Mouse (Mus musculus) embryo, embryonic 9.5 days (tissue): ENCODE results near the gene Lmbr1.

Experiments used
- DNase-seq: peaks from one replicate; pipeline ENCODE4 v3.0.0-alpha.2; 2017; ENCODE audit errors: extremely low spot score

Lmbr1 gene

GRCm38 (mm10) chr5:29253876-29254275, 124.3 kb downstream of the Lmbr1 start:
- no peak for DNase-seq

DNA sequence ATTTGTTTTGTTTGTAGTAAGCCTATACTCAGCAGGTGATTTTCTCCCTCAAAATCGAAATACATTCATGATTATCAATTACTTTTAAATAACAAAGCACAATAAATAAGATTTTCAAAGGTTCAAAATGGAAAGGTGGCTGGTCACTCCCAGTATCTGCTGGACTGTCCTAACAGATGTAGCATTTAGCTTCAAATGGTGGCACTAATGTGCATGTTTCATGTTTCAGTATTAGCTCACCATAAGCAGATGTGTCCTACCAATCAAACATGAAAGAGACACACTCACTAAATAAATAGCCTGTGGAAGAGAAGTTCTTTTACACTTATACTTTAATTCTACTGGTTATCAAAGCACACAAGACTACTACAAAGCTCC, 126.7 kb downstream of the Lmbr1 start:
- DNase-seq: no peak

DNA sequence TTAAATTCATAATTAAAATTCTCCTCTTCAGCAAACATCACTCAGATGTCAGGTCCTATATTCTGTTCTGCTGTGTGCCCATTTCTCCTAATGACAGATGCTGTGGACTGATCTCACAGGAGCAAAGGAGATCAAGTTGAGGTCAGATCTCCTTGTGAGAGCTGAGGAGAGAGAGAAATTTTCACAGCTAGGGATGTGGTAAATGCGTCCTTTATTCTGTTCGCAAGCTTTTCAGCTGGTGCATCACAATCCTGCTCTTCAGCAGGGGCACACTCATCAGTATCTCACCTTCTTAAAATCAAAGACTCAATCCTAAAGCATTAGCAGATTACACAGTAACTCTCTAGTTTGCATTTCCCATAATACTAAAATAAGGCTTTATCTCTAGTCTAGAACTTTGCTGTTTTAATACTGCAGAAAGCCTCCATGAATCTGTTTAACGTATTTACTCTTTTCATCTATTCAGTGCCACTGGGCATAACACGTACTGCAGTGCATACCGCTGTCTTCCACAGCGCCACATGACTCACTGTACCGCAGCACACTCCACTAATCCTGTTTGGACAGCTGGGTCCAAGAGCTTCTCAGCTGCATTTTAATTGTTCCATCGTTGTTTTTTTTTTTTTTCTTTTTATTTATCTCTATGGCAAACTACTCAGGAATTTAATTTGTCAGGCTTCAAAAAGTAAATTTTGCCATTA, 127.2 kb downstream of the Lmbr1 start:
- no peak for DNase-seq

DNA sequence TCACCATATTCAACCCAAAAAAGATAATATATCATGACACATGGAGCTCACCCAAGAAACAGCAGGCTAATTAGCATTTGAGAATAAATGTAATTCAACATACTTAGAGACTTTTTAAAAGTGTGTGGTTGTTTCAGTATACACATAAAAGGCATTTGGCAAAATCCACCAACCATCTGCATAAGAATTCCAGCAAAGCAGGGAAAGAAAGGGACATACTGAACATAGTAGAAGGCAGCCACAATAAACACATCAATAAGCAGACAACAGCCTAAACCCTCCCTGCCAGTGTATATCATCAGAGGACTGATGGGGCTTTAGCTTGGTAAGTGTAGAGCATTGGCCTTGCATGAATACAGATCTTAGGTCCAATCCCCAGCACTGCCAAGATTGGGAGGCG, 133.4 kb downstream of the Lmbr1 start:
- DNase-seq: no peak

DNA sequence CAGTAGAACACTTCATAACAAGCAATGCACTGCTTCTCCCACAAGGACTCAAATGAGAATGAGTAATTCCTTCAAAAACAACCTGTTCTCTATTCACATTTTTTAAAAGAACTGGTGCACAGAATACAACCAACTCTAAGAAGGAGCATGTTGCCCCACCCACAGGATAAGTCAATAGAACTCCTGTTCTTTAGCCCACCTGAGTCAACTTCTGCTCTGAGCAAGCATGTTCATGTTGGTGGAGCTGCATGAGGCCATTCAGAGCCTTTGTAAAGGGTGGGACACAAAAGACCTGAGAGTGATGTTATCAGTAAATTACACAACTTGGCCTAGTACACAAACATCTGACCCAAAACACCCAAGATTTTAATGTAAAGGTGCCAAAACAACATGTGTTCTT, 139.8 kb downstream of the Lmbr1 start:
- DNase-seq: no peak

GRCm38 (mm10) chr5:29230481-29230880, 147.7 kb downstream of the Lmbr1 start:
- DNase-seq: no peak

GRCm38 (mm10) chr5:29224089-29224488, 154.1 kb downstream of the Lmbr1 start:
- no peak for DNase-seq

- DNase-seq: no peak
These were observed 160.2 kb downstream of the Lmbr1 start for GRCm38 (mm10) chr5:29217997-29218396.

GRCm38 (mm10) chr5:29211980-29212555, 166.1 kb downstream of the Lmbr1 start:
- DNase-seq: no peak

DNA sequence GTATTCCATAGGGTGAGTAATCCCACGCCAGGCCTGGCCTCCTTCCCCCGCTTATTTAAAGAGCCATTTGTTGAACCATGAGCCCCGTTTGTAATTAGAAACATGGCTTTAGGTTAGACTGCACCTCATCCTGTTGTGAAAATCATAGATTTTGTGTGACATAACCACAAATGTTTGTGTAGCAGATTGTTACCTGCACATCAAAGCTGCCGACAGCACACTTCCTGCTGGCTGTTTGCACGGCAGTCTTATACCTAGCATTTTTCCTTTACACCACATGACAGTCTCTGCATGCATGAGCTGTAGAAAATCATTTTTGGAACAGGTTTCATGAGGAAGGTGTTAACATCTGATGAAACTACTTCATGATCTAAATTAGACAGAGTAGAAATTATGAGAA, 172.5 kb downstream of the Lmbr1 start:
- DNase-seq: no peak

DNA sequence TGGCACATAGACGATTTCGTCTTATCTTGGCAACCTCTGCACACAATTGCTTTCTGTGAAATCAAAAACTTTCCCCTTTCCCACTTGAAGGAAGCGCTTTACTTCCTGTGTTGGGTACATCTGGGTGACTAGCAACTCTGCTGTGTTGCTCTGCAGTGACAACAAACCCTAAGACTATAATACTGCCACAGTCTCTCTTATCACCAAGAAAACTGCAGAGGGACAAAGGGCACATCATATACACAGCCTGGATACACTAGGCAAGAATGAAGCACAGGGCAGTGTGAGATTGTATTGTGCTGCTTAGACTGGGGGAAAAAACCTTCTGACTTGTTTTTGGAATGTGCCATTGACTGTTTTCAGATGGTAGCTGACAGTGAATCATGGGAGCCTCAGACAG, 178.3 kb downstream of the Lmbr1 start:
- no peak for DNase-seq

- DNase-seq: no peak
These were observed 179.2 kb downstream of the Lmbr1 start for GRCm38 (mm10) chr5:29198960-29199488.

DNA sequence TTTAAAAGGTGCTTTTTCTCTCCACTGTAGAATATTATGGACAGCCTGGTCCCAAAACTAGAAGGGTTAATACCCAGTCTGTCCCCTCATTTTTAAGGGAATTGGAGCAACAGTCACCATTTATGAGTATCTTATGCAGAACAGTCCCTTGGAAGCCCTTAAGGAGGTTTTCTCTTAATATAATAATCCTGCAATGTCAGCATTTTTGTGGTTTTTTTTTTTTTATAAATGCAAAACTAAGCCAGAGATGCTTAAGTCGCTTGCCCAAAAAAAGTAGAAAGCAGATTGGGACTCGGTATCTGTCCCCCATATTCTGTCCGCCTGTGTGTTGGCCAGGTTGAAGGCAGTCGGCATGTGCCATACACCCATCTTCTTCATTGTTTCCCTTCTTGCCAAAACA, 181.0 kb downstream of the Lmbr1 start:
- no peak for DNase-seq

DNA sequence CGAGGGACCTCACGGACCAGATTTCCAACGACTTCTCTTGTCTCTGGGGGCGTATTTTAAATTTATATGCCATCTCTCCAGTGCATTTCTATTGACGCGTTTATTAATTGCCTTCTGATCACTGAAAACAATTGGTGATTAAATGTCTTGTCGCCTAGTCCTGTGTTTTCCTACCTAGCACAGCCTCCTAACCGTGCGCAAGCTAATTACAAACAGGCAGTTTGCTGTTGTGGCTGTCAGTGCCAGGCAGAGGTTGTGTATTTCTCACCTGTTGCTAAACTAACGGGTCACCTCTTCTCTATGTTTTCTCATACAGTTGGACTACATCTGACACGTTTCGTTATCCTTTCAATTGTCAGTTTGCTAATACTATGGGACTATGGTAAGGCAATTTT, 181.9 kb downstream of the Lmbr1 start:
- DNase-seq: no peak

GRCm38 (mm10) chr5:29195570-29196263, 182.5 kb downstream of the Lmbr1 start, which contains the start of gene Rnf32:
Gene Rnf32, plus strand, starts transcription at chr5:29195992.
- DNase-seq: peak; percentile 96

DNA sequence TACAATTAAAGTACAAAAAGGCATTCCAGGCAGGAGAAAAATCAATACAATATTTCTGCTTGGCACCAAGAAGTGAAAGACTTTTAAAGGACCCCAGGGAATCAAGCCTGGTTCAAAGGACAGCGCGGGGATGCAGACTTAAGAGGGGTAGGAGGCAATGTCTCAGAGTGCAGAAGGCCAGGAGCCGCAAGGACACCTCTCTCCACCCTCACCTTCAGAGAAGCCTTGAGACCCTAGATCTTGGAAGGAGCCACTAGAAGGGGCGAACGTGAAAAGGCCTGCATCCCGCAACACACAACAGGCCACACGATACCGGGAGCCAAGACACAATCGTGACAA, 183.0 kb downstream of the Lmbr1 start:
- DNase-seq: no peak

DNA sequence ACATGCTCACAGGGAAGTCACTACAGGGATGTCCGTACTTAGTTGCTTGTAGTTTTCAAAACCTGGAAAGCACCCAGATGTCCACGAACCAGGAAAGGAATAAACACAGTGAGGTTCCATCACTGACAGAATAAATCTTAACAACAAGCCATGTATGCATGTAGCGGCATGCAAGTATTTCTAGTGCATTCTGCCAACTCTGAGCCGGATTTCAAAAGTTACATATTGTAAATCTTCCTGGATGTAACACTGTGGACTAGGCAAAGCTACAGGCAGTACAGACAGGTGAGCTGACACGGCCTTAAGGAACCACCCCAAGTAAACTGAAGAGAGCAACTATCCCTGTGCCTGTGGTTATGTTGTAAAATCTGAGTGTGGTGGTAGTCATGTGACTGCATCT, 191.4 kb downstream of the Lmbr1 start:
- no peak for DNase-seq
